Mouse (Mus musculus) large intestine, adult 2 months (tissue): ENCODE measurements around the gene Grm4. TPM values are rescaled to one million over a fixed set of nuclear protein-coding genes. Genes with fewer than 3 reads are reported as not detected.

Experiments
- DNase-seq: peaks from one replicate; pipeline ENCODE4 v3.0.0-alpha.2; 2012; ENCODE audit warnings: low read depth, low spot score
- WGBS: fragments of 180-500 bp; shearing (Covaris S2); methylation state at CpG from one replicate; pipeline ENCODE4 v1.1.7; 2018; 5-methylcytosine and 5-hydroxymethylcytosine counted together
- polyA plus RNA-seq: library from polyadenylated mRNA; depleted of rRNA; stranded (reverse); fragments of >200 nt; gene quantifications from 2 replicates; pipeline ENCODE4 v1.2.3, GENCODE M21; 2012; rRNA removed

Grm4 gene
- polyA plus RNA-seq, result 0.84 and 1.1 TPM in 2 replicates

- WGBS, result 75% methylated on average over 5 of the region's 5 CpGs
- no peak for DNase-seq
Observed at GRCm38 (mm10) chr17:27521303-27521702, at the start of gene Grm4. Grm4 (minus strand) TSS chr17:27521403.

GRCm38 (mm10) chr17:27568228-27568627 lies 47.0 kb upstream of the Grm4 start:
- no peak for DNase-seq
- 81% methylated on average over 5 of the region's 5 CpGs for WGBS

DNA sequence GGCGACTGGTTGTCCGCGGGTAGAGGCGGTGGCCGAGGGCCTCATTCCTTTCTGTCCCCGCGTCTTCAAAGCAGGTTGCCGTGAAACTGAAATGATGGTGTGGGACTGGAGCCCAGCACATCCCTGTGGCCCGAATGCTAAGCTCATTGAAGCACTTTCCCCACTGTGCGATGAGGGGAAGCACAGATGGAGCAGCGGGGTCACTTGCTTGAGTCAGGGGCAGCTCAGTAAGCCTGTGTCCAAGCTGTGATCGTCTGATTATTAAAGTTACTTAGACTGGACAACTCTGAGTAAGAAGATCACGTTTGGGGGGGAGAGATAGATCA lies 44.7 kb upstream of the Grm4 start:
- no peak for DNase-seq
- WGBS, result 0% methylated on average over 13 of the region's 13 CpGs

DNA sequence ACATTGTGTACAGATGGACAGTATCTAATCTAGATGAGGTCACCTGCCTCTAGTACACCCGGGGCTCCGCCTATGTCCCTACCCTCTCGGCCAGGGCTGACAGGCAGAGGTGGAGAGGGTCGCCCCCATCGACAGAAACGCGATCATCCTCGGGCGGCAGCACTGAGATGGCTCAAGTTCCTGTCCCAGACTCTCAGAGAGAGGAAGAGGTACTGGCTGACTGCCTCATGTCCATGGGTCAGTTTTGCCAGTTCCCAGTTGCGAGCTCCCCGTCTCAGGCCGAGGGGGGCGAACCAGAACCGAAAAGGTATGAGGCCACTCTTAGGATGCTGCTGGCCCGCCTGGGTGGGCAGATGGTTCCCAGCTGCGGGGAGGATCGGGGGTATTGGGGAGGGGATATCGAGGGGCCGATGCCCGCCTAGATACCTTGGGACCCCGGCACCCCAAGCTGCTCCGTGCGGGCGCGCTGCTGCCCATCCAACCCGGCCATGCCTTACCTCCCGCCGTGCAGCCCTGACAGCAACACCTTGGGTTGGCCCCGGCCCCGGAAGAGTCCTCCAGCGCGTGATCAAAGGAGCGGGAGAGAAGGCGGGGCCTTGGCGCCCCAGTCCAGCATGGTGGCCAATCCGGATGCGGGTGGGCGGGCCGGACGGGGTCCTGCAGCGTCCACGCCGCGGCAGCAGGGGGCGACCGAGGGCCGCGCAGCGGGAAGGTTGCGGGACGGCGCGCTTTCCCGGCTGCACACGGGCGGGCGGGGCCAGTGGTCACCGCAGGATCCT lies 44.1 kb upstream of the Grm4 start, which contains the start of gene AI413582:
Gene AI413582 (minus strand): TSS at position 594 of the 779 bp plus-strand sequence.
- under 1% methylated on average over 58 of the region's 58 CpGs for WGBS
- peak; percentile 73 for DNase-seq

DNA sequence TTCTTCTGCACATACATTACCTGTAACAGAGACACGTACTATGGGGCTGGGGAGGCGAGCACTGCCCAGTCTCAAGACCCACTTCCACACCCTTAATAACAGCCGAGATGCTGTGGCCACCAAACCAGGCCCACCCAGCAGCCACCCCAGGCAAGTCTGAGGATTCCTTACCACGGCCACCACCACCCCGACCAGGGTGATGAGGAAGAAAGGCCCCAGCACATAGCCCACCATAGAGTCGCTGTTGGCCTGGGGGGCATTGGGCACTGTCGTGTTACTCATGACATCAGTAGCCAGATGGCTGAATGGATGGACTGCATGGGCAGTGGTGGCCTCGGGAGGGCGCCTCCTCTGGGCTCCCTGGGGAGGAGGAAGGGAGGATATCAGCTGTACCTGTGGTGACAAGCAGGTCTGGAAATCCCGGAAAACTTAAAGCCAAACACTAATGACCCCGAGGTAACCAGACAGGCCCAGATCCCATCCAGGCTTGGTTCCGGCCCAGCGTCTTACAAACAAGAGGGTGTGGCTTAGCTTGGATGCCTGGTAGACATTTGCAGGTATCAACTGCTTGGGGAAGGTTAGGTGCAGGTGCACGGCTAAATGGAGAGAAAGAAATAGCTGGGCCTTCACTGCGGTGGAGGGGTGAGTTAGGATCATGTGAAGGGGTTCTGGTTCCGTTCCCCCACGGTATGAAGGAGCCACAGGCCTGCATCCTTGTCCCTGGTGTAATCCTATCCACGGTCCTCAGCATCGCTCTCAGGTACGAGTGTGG lies 43.4 kb upstream of the Grm4 start:
- WGBS, result 21% methylated on average over 20 of the region's 20 CpGs
- DNase-seq, result no peak

- no peak for DNase-seq
- WGBS, result 49% methylated on average over 7 of the region's 7 CpGs
Observed at GRCm38 (mm10) chr17:27563771-27564244, 42.6 kb upstream of the Grm4 start.

DNA sequence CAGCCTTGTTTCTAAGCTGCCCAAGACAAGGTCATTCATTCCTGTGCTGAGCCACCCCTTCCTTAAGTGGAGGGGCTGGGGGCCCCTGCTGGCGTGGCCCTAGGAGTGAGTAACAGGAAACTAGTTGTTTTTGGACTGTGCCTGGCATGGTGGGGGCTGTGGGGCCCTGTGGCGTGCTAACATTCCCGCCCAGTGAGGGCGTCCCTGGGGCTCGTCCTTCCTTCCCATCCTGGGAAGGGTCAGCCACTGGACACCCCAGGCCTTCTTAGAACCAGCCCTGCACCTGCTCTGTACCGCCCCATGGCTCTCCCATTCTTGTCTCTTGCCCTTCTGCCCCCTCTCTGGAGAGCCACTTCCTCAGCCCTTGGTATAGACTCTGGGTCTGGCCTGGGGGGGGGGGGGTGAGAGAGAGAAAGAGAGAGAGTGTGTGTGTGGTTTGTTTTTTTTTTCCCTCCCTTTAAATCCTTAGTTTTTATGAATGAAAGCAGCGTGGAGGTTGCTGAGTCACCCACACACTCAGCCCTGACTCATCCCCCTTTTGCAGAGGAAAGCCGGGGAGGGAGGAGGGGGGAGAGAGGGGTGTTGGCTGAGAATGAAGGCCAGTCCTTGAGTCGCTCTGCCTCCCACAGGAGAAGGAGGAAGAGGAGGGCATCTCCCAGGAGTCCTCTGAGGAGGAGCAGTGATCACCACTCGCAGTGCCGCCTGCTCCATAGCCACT lies 40.8 kb upstream of the Grm4 start:
- 47% methylated on average over 11 of the region's 11 CpGs for WGBS
- no peak for DNase-seq

- WGBS, result 71% methylated on average over 13 of the region's 13 CpGs
- DNase-seq, result no peak
Observed at GRCm38 (mm10) chr17:27560926-27561480, 39.8 kb upstream of the Grm4 start.

DNA sequence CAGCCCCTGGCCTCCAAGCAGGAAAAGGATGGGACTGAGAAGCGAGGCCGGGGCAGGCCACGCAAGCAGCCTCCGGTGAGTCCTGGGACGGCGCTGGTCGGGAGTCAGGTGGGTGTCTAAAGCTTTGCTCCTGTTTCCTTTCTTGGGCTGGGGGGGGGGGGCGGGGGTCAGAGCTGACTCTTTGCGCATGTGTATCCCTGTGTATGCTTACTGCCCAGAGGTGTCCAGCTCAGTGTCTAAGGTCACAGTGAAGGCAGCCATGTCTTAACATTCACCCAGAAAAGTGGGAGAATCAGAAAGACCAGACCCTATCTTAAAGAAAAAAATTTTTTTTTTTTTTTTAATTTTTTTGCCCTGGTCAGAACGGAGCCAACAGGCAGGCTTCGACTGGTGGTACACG lies 38.4 kb upstream of the Grm4 start:
- no peak for DNase-seq
- 38% methylated on average over 12 of the region's 12 CpGs for WGBS

DNA sequence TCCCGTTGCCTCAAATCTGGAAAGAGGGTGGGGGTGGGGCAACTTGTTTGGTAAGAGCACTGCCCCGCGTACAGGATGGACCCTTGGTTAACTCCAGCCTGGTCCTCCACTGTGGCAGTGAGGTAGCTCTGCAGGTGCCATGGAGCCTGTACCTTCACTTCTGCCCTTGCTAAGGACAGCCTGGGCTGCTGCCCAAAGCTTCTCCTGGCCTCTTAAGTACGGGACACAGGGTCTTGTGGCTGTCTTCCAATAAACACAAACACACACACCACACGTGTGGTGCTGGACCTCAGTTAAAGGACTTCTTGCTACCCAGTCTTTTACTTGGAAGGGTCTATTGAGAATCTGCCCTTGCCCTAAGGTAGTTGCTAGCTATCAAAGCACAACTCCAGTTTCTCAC lies 37.6 kb upstream of the Grm4 start:
- 21% methylated on average over 5 of the region's 5 CpGs for WGBS
- no peak for DNase-seq

- 16% methylated on average over 14 of the region's 14 CpGs for WGBS
- DNase-seq, result no peak
Observed at GRCm38 (mm10) chr17:27557927-27558661, 36.9 kb upstream of the Grm4 start.

DNA sequence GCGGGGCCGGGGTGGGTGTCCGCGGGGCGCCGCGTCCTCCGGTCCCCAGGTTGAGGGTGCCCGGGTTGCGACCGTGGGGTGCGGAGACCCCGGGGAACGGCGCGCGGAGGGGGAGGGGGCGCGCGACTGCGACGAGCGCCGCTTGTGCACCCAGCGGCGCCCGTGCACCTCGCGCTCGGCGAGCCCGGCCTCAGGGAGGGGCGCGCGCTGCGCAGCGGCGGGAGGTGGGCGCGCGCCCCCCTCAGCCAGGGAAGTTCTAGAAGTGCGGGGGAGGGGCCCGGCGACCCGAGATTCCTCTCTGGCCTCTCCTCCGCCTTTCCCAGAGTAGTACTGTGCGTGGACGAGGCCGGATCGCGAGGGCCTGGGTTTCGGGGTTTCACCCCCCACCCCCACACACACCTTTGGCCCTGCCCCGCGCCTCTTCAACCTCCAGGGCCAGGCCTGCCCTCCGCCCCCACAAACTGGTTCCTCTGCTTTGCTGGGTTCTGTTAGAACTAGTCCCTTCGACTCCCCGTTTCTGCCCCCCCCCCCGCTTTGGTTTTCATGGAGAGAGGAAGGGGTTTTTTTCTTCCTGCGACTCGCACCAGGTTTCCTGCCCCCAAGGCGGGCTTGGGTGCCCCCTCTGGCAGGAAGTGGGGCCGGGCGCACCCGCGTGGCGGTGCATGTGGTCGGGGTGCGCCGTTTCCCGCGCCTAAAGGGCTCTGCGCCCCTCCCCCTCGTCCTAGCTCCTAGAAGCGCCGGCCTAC lies 36.2 kb upstream of the Grm4 start:
- WGBS, result 2% methylated on average over 73 of the region's 75 CpGs

GRCm38 (mm10) chr17:27556315-27557011 lies 35.3 kb upstream of the Grm4 start, which contains the start of gene Hmga1:
Hmga1 (plus strand) TSS chr17:27556497.
- no peak for DNase-seq
- under 1% methylated on average over 79 of the region's 79 CpGs for whole genome bisulfite sequencing

More for the DNA sequence above, 36.2 kb upstream of the Grm4 start:
- no peak for DNase-seq

GRCm38 (mm10) chr17:27555512-27556172 lies 34.4 kb upstream of the Grm4 start:
- no peak for DNase-seq

DNA sequence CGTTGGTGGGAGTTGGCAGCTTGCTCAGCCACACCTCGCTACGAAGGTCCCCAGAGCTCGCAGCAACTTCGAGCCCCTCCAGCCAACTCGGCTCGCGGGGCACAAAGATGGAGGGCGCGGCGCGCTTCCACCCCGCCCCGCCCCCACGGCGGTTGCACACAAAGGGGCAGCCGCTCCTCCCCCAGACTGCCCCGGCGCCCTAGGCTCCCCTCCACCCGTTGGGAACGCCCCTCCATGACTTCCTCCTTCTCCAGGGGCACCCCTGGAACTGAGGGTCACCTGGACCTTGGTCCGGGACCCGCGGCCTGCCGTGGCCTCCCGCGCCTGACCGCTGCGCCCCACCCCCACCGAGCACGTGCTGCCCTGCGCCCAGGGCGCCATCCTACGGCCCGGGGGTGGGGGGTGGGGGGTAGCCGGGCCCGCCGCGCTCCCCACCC lies 33.9 kb upstream of the Grm4 start:
- 4% methylated on average over 27 of the region's 39 CpGs for WGBS
- no peak for DNase-seq

More at GRCm38 (mm10) chr17:27555512-27556172, 34.4 kb upstream of the Grm4 start:
- WGBS, result under 1% methylated on average over 55 of the region's 55 CpGs

GRCm38 (mm10) chr17:27554062-27554960 lies 33.1 kb upstream of the Grm4 start:
- no peak for DNase-seq
- 73% methylated on average over 20 of the region's 20 CpGs for WGBS
